Mouse (Mus musculus) kidney, embryonic 14.5 days (tissue): ENCODE measurements at regions not wholly inside any gene's neighbourhood (a gene's known extent, or its start where the extent isn't known, plus 50 kb on each side); places are given as distances from the start of the nearest gene placed in this dataset.

Experiments used
- ATAC-seq: fragments of 200-750 bp; cut with Nextera tagmentation; 2 replicates; pipeline ENCODE4 v1.8.0; 2017; ENCODE audit warnings: moderate number of reproducible peaks, mild to moderate bottlenecking, moderate TSS enrichment, moderate library complexity; ENCODE audit not compliant: low FRiP score, low TSS enrichment
- H3K27ac ChIP-seq: fragments of 300-500 bp; sonication (generic); 2 replicates; pipeline ENCODE4 v1.5.1; 2014; ENCODE audit warnings: low read depth, mild to moderate bottlenecking, low read length, moderate library complexity, mixed read lengths
- H3K27me3 ChIP-seq: fragments of 300-500 bp; sonication (generic); 2 replicates; pipeline ENCODE4 v1.6.1; 2014; ENCODE audit warnings: mild to moderate bottlenecking, low read length; ENCODE audit not compliant: control insufficient read depth, insufficient read depth
- H3K36me3 ChIP-seq: fragments of 300-500 bp; sonication (generic); 2 replicates; pipeline ENCODE4 v1.6.1; 2014; ENCODE audit warnings: low read length, mixed read lengths; ENCODE audit not compliant: control insufficient read depth, insufficient read depth
- H3K4me1 ChIP-seq: fragments of 300-500 bp; sonication (generic); 2 replicates; pipeline ENCODE4 v1.6.1; 2014; ENCODE audit warnings: low read length, mixed read lengths; ENCODE audit not compliant: control insufficient read depth, insufficient read depth
- H3K4me2 ChIP-seq: fragments of 300-500 bp; sonication (generic); replicated peaks from 2 replicates; pipeline ENCODE4 v1.6.1; 2014; ENCODE audit warnings: low read depth, mild to moderate bottlenecking, low read length
- H3K4me3 ChIP-seq: fragments of 300-500 bp; sonication (generic); 2 replicates; pipeline ENCODE4 v1.5.1; 2014; ENCODE audit warnings: mild to moderate bottlenecking, low read length
- H3K9ac ChIP-seq: fragments of 300-500 bp; sonication (generic); 2 replicates; pipeline ENCODE4 v1.6.1; 2014; ENCODE audit warnings: low read depth, mild to moderate bottlenecking, low read length, moderate library complexity
- H3K9me3 ChIP-seq: fragments of 300-500 bp; sonication (generic); 2 replicates; pipeline ENCODE4 v1.6.1; 2016; ENCODE audit warnings: low read length; ENCODE audit not compliant: control insufficient read depth
- WGBS: fragments of 180-500 bp; shearing (Covaris S2); extraction: QIAGEN DNeasy Blood & Tissue Kit; methylation state at CpG from one replicate; pipeline ENCODE4 v1.1.7; 2014; 5-methylcytosine and 5-hydroxymethylcytosine counted together

DNA sequence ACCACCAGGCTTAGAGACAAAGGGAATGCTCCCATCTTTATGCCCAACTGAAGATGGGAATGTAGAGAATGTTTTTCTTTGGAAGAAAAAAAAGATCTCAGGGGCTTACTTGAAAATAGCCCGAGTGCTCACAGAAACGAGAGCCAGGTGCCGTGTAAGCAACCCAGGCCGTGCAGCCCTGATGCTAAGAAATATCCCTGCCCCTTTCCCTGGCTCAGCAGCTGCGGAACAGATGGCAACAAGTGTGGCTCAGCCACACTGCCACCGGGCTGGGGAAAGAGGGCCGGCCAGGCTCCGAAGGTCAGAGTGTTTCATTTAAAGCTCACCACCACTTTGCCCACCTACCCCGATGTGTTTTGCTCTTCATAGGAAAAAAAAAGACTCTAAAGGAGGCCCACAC, 205.7 kb upstream of the Kbtbd8 start:
- H3K9me3 ChIP-seq, result no peaks in the 10 kb centered on the region
- H3K36me3 ChIP-seq, result no peaks in the 10 kb centered on the region
- H3K4me2 ChIP-seq, result no peak overlapping the region
- no peaks in the 10 kb centered on the region for H3K4me1 ChIP-seq
- ATAC-seq, result no peak
- WGBS, result 46% methylated on average over 9 of the region's 9 CpGs
- no peak overlapping the region for H3K4me3 ChIP-seq
- no peaks in the 10 kb centered on the region for H3K27me3 ChIP-seq
- H3K27ac ChIP-seq, result no peak overlapping the region
- H3K9ac ChIP-seq, result no peak overlapping the region

DNA sequence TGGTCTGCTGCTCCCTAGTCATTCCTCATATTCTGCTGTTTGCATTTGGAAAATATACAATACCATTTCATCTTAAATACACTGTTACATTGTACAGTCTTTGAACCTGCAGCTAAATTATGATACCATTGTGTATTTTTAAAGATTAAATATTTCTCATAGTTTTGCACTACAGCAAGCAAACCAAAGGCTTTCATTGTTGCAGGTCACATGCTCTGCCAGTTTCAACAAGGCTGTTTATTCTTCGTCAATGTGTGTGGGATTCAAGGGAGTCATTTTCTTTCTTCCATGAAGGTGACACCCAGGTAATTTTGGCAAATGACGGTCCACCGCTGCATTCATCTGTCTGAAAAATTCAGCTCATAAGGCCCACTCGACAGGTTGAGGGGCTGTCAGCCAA, 200.9 kb upstream of the Lrig1 start:
- Histone ChIP-seq H3K4me3 (no peak overlapping the region), H3K9me3 (no peaks in the 10 kb centered on the region), H3K36me3 (no peaks in the 10 kb centered on the region), H3K4me2 (no peak overlapping the region), H3K4me1 (no peaks in the 10 kb centered on the region), H3K27ac (no peak overlapping the region), H3K27me3 (no peaks in the 10 kb centered on the region), H3K9ac (no peak overlapping the region)
- no peak for ATAC-seq
- 73% methylated on average over 4 of the region's 4 CpGs for WGBS

DNA sequence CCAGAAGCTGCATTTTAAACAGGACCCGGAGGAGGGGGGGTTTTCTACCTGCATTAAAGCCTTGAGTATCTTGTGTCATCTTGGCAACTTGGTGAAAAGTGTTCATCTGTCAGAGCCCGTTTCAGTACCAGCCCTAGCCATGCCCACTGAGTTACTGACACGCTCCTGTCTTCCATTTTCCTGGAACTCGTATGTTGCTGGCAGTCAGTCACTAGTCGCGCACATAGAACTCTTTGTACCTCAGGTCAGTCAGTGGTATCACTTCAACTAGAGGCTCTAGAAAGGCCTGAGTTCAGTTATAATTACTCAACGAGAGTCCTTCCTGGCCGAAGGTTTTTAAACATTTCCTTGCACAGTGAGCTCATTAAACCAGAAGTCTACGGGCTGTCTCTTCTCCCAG, 198.9 kb upstream of the Lrig1 start:
- 90% methylated on average over 9 of the region's 9 CpGs for WGBS
- H3K4me2 ChIP-seq, result no peak overlapping the region
- no peaks in the 10 kb centered on the region for H3K4me1 ChIP-seq
- H3K27me3 ChIP-seq, result no peaks in the 10 kb centered on the region
- no peaks in the 10 kb centered on the region for H3K9me3 ChIP-seq
- H3K36me3 ChIP-seq, result no peaks in the 10 kb centered on the region
- no peak overlapping the region for H3K9ac ChIP-seq
- no peak for ATAC-seq
- no peak overlapping the region for H3K27ac ChIP-seq
- H3K4me3 ChIP-seq, result no peak overlapping the region

DNA sequence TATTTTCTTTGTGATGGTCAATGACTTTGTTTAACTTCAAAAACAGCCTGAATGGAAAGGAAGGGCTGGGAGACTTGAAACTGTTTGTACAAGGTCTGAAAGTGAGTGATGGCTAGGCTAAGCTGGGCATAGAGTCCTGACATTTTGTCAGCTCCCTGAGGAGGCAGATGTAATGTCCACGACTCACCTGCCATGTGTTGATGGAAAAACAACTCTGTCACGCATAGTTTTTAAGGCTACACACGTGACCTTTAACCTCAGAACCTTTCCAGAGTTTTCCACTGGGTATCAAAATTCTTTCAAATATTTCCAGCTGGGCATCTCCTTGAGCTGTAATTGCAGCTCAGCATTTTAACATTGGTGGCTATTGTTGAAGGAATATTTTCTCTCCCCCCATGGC, 190.2 kb upstream of the Lrig1 start:
- 32% methylated on average over 3 of the region's 3 CpGs for WGBS
- H3K27ac ChIP-seq, result no peak overlapping the region

DNA sequence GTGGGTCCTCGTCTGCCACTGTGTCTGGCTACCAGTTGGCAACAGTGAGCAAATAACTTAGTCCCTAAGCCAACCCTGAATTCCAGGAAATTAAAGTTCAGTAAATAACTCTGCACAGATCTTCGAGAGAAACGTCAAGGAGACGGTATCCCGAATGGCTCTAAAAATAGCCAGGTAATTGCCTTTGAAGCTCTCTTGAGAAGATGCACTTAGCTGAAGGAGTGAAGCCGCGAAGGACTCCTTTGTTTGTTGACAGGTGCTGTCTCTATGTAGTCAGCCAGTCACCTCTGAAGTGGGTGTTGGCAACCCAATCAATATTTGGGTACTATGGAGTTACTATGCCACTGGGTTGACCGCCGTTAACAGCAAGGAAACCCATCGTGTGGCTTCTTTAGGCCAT, 189.3 kb upstream of the Lrig1 start:
- no peaks in the 10 kb centered on the region for H3K4me1 ChIP-seq
- ATAC-seq, result no peak
- no peaks in the 10 kb centered on the region for H3K36me3 ChIP-seq
- H3K9ac ChIP-seq, result no peak overlapping the region
- no peak overlapping the region for H3K27ac ChIP-seq
- H3K27me3 ChIP-seq, result no peaks in the 10 kb centered on the region
- no peak overlapping the region for H3K4me2 ChIP-seq
- no peak overlapping the region for H3K4me3 ChIP-seq
- 83% methylated on average over 10 of the region's 10 CpGs for WGBS
- no peaks in the 10 kb centered on the region for H3K9me3 ChIP-seq

More for the DNA sequence above, 190.2 kb upstream of the Lrig1 start:
- no peak overlapping the region for H3K9ac ChIP-seq
- H3K9me3 ChIP-seq, result no peaks in the 10 kb centered on the region
- ATAC-seq, result no peak
- no peaks in the 10 kb centered on the region for H3K27me3 ChIP-seq
- no peak overlapping the region for H3K4me3 ChIP-seq
- no peaks in the 10 kb centered on the region for H3K36me3 ChIP-seq
- H3K4me2 ChIP-seq, result no peak overlapping the region
- no peaks in the 10 kb centered on the region for H3K4me1 ChIP-seq

DNA sequence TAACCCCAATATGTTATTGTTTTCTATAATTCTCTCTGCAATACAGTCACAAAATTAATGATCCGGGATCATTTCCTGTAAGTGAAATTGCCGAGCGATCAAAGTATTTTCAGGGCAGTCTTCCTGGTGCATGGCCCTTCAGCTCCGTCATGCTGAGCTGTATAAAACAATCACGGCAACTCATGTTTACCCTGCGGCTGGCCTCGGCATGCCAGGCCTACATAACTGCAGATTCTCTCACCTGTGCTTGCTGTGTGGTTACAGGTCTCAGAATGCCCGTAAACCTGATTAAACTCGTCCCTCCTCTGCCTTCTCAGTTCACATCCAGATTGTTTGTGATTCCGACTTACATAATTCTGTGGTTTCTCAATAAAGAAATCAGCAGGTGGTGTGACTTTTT, 181.2 kb upstream of the Lrig1 start:
- H3K9ac ChIP-seq, result no peak overlapping the region
- H3K4me1 ChIP-seq, result no peaks in the 10 kb centered on the region
- no peak overlapping the region for H3K4me3 ChIP-seq
- ATAC-seq, result no peak
- no peaks in the 10 kb centered on the region for H3K36me3 ChIP-seq
- H3K4me2 ChIP-seq, result no peak overlapping the region
- no peaks in the 10 kb centered on the region for H3K9me3 ChIP-seq
- no peak overlapping the region for H3K27ac ChIP-seq
- H3K27me3 ChIP-seq, result no peaks in the 10 kb centered on the region
- 66% methylated on average over 10 of the region's 10 CpGs for WGBS

DNA sequence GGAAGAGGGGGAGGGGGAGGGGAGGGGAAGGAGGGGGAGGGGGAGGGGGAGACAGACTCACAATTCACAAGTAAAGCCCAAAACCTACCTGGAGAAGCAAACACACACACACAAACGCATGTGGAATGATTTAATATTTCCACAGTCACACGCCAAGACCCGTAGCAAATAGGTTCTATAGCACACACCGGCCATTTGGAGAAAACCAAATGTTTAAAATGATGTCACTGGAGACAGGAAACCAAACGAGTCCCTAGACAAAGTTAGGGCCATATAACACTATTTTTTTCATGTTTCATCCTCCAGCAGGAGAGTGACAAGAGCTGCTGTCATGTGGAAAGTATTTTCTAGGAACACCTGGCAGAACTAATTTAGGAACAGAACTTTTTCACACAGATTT, 175.9 kb upstream of the Lrig1 start:
- no peaks in the 10 kb centered on the region for H3K9me3 ChIP-seq
- no peak overlapping the region for H3K4me3 ChIP-seq
- no peak overlapping the region for H3K27ac ChIP-seq
- no peak overlapping the region for H3K4me2 ChIP-seq
- H3K4me1 ChIP-seq, result no peaks in the 10 kb centered on the region
- H3K36me3 ChIP-seq, result no peaks in the 10 kb centered on the region
- no peak for ATAC-seq
- 62% methylated on average over 5 of the region's 5 CpGs for WGBS
- no peaks in the 10 kb centered on the region for H3K27me3 ChIP-seq
- H3K9ac ChIP-seq, result no peak overlapping the region

DNA sequence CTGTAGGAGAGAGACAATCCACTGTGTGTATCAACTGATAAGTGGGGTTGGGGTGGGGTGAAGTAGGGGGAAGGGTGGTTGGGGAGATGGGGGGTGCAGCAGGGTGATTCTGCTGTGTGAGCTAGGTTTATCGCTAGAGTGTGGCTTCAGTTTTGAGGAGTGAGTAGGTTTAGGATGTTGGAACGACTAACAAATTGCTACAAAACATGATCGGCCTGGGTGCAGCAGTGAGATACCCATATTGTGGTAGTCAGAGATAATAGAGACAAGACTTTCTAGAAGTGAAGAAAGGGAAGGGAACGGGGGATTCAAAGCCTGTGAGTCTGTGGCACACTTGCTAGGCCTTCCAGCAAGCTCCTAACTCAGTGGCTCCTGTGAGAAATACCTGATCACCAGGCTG, 175.1 kb upstream of the Lrig1 start:
- ATAC-seq, result no peak
- no peaks in the 10 kb centered on the region for H3K27me3 ChIP-seq
- no peak overlapping the region for H3K27ac ChIP-seq
- WGBS, result 88% methylated on average over 4 of the region's 4 CpGs
- H3K9ac ChIP-seq, result no peak overlapping the region
- no peaks in the 10 kb centered on the region for H3K36me3 ChIP-seq
- H3K4me3 ChIP-seq, result no peak overlapping the region
- H3K9me3 ChIP-seq, result no peaks in the 10 kb centered on the region
- H3K4me2 ChIP-seq, result no peak overlapping the region
- no peaks in the 10 kb centered on the region for H3K4me1 ChIP-seq

DNA sequence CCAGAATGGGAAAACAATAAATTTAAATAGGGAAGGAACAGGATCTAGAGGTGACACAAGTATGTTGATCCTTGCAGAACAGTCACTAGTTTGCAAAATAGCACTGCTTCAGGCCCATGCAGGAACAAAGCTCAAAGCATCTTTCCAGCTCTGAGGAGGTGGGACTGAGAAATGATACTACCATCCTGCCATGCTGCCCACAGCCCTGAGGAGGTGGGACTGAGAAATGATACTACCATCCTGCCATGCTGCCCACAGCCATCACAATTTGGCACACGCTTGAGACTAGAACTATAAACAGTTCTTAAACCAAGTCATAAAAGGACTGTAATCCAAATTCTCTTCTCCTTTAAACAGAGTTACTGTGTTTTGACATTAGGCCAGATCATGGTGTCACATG, 174.5 kb upstream of the Lrig1 start:
- no peak for ATAC-seq
- Histone ChIP-seq H3K9me3 (no peaks in the 10 kb centered on the region), H3K4me1 (no peaks in the 10 kb centered on the region), H3K4me2 (no peak overlapping the region), H3K9ac (no peak overlapping the region), H3K27me3 (no peaks in the 10 kb centered on the region), H3K36me3 (no peaks in the 10 kb centered on the region), H3K4me3 (no peak overlapping the region), H3K27ac (no peak overlapping the region)
- 79% methylated on average over 1 of the region's 1 CpGs for WGBS

DNA sequence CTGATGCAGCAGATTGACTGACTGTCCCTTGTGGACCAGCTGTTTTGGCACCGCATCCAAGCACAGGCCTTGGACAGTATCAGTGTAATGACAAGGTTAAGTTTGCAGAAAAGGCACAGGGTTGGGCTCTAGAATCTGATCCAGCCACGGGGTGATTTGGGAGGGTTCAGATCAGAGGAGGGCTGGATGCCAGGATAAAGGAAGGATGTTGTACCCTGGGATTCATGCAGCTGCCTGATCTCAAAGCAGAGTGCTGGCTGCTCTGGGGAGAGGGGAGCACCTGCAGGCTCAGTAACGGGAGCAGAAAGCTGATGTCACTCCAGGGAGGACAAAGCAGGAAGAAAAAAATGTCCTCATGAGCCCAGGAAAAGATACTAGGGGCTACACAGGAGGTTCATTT, 168.0 kb upstream of the Lrig1 start:
- WGBS, result 48% methylated on average over 3 of the region's 3 CpGs
- H3K4me1 ChIP-seq, result no peaks in the 10 kb centered on the region
- ATAC-seq, result no peak
- no peak overlapping the region for H3K4me2 ChIP-seq
- no peaks in the 10 kb centered on the region for H3K36me3 ChIP-seq
- H3K9ac ChIP-seq, result no peak overlapping the region
- no peaks in the 10 kb centered on the region for H3K27me3 ChIP-seq
- H3K27ac ChIP-seq, result no peak overlapping the region
- no peak overlapping the region for H3K4me3 ChIP-seq
- no peaks in the 10 kb centered on the region for H3K9me3 ChIP-seq
